Mouse (Mus musculus) heart, adult 2 months (tissue): Measurements from ENCODE around the gene Slc22a20. TPM values are rescaled to one million over a fixed set of nuclear protein-coding genes. Genes with fewer than 3 reads are reported as not detected.

Experiments
- DNase-seq, 2 experiments: peaks; one replicate each; pipeline ENCODE4 v3.0.0; 2021
- H3K27ac ChIP-seq: fragments of 200-600 bp; 2 replicates; pipeline ENCODE4 v1.8.1; 2022
- H3K27me3 ChIP-seq: fragments of 200-500 bp; 2 replicates; pipeline ENCODE4 v1.6.1; 2012; ENCODE audit warnings: mild to moderate bottlenecking, low read length, inconsistent platforms, mixed read lengths; ENCODE audit not compliant: control insufficient read depth, insufficient read depth
- H3K36me3 ChIP-seq: fragments of 200-500 bp; 2 replicates; pipeline ENCODE4 v1.6.1; 2012; ENCODE audit warnings: low read length, inconsistent platforms; ENCODE audit not compliant: control insufficient read depth, insufficient read depth
- H3K4me1 ChIP-seq: fragments of 200-500 bp; 2 replicates; pipeline ENCODE4 v1.6.1; 2011; ENCODE audit warnings: low read length; ENCODE audit not compliant: control insufficient read depth, insufficient read depth
- H3K4me3 ChIP-seq: fragments of 200-600 bp; 2 replicates; pipeline ENCODE4 v1.8.1; 2022
- H3K79me2 ChIP-seq: fragments of 200-500 bp; replicated peaks from 2 replicates; pipeline ENCODE4 v1.6.1; 2012; ENCODE audit warnings: mild to moderate bottlenecking, inconsistent platforms, low read length, moderate library complexity, mixed read lengths; ENCODE audit not compliant: control insufficient read depth, insufficient read depth
- H3K9ac ChIP-seq: fragments of 200-500 bp; 2 replicates; pipeline ENCODE4 v1.6.1; 2012; ENCODE audit warnings: low read depth, mild to moderate bottlenecking, control low read depth, inconsistent platforms, low read length, mixed read lengths
- CTCF ChIP-seq: fragments of 200-600 bp; IDR thresholded peaks from 2 replicates; pipeline ENCODE4 v1.8.1; 2022; ENCODE audit warnings: antibody characterized with exemption, mild to moderate bottlenecking, moderate library complexity
- EP300 ChIP-seq: fragments of 200-500 bp; IDR thresholded peaks from 2 replicates; pipeline ENCODE4 v1.6.1; 2011; ENCODE audit warnings: low read depth, low read length, control low read depth; ENCODE audit not compliant: insufficient read depth
- POLR2A ChIP-seq: fragments of 200-500 bp; IDR thresholded peaks from 2 replicates; pipeline ENCODE4 v1.6.1; 2011; ENCODE audit warnings: mild to moderate bottlenecking, low read depth, low read length, control low read depth; ENCODE audit not compliant: insufficient read depth
- whole genome bisulfite sequencing: fragments of 180-500 bp; shearing (Covaris S2); methylation state at CpG from one replicate; pipeline ENCODE4 v1.1.7; 2018; 5-methylcytosine and 5-hydroxymethylcytosine counted together
- intact Hi-C: fragments of 180-260 bp; cut with DNase I; formaldehyde crosslinking; loops from one replicate; pipeline ENCODE4 v1.15.1; 2025
- polyA plus RNA-seq: library from polyadenylated mRNA; depleted of rRNA; stranded (reverse); fragments of >200 nt; gene quantifications from 2 replicates; pipeline ENCODE4 v1.2.3, GENCODE M21; 2012; rRNA removed
- total RNA-seq, 2 experiments: library from RNA; stranded (reverse); gene quantifications; 2 replicates each; pipeline ENCODE4 v1.2.3; 2021

The Slc22a20 gene
- total and polyA plus RNA-seq, 3 experiments, result not detected

DNA sequence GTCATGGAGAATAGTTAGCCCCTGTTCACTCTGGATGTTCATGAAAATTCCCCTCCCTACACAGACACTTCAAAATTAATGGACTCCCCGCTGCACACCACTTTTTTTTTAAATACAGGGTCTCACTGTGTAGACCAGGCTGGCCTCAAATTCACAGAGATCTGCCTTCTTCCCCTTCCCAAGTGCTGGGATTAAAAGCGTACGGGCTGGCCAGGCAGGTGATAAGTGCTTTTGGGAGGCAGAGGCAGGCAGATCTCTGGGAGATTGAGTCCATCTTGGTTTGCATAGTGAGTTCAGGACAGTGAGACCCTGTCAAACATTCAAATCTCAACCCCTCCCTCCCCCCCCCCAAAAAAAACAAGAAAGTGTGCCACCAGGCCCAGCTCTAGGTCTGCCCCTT is 63.0 kb downstream of the Slc22a20 start:
- TF ChIP-seq EP300, result no peak
- no peak for TF ChIP-seq POLR2A
- no peak for TF ChIP-seq CTCF
- Histone ChIP-seq H3K4me3 (peak overlapping the region; percentile 80), H3K36me3 (no peaks in the 10 kb centered on the region; the same call in 1 of the 2 replicates), H3K9ac (peak overlapping the region; percentile 10), H3K4me1 (peaks cover 12% of the 10 kb centered on the region), H3K27ac (peak overlapping the region; percentile 98), H3K27me3 (no peaks in the 10 kb centered on the region), H3K79me2 (0 out of 2 replicates have a peak, but pooled peaks cover 5% of the 10 kb centered on the region)
- 74% methylated on average over 3 of the region's 3 CpGs for WGBS
- intact Hi-C loops, result loop anchor here (2.0 kb wide), 1 partner anchor 92 kb away; the partner anchor contains the start of gene Capn1
- DNase-seq, result no peak

DNA sequence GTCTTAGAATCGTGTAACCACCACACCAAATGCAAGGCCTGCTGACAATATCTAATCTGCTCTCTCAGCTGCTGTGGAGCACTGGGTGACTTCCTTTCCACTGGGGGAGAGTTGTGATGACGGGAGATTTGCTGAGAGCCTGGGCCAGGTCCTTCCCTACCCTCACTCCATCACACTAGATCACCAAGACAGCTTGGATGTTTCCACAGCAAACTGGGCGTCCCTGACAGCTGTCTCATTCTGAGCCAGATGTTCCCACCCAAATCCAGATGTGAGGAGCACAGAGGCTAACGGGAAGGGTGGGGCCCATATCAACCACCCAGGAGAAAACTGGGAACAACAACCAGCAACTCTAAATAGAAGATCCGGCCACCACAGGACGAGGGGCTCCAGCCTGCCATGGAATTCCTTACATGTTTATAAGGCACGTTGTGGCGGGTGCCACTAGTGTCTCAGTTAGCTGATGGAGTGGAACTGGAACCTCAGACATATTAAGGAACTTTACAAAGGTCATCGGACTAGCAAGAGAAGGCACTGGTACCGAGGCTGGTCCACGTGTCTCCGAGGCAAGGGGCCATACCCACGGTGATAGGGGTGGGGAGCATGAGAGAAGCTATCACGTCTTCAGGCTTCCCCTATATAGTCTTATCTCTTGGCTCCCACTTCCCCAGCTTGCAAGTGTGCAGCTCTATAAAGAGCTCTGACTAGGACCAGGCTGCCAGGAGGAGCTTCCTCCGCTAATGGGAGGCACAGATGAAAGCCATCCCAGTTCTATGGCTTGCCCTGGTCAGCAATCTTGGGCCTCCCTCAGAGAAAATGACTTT is 63.6 kb downstream of the Slc22a20 start:
- peak; percentile 63 to 77 for DNase-seq
- H3K4me1 ChIP-seq, result peaks cover 12% of the 10 kb centered on the region
- no peaks in the 10 kb centered on the region for H3K27me3 ChIP-seq
- intact Hi-C loops, result loop anchor here (2.0 kb wide), 1 partner anchor 92 kb away; the partner anchor contains the start of gene Capn1
- H3K4me3 ChIP-seq, result peak overlapping the region; percentile 40
- no peaks in the 10 kb centered on the region; the same call in 1 of the 2 replicates for H3K36me3 ChIP-seq
- peak overlapping the region; percentile 98 for H3K27ac ChIP-seq
- peaks cover 5% of the 10 kb centered on the region; the same call in 1 of the 2 replicates for H3K79me2 ChIP-seq
- TF ChIP-seq CTCF, result no peak
- peak; percentile 96 for TF ChIP-seq EP300
- peak; percentile 54; the same call in 1 of the 2 replicates for TF ChIP-seq POLR2A
- H3K9ac ChIP-seq, result peak overlapping the region; percentile 30
- WGBS, result 26% methylated on average over 15 of the region's 15 CpGs

DNA sequence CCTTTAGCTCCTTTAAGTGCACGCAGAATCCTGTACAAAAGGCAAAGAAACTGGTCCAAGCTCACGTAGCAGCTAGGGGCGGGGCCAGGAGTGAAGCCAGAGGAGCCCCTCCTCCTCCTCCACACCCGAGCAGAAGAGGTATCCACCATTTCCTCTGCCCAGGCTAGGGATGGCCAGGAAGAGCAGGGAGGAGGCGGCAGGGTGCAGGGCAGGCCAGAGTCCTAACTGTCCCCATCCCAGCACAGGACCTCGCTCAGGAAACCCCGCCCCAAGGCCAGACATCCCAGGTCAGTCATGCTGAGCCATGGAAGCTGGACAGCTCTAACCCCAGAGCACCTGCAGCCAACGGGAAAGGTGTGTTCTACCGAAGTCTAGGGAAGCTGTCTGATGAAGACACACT is 64.2 kb downstream of the Slc22a20 start:
- WGBS, result 24% methylated on average over 9 of the region's 9 CpGs
- peak overlapping the region; percentile 30 for H3K9ac ChIP-seq
- H3K79me2 ChIP-seq, result peaks cover 7% of the 10 kb centered on the region; the same call in 1 of the 2 replicates
- peak overlapping the region; percentile 40 for H3K4me3 ChIP-seq
- no peaks in the 10 kb centered on the region for H3K27me3 ChIP-seq
- TF ChIP-seq CTCF (no peak), POLR2A (no peak; the same call in 1 of the 2 replicates), EP300 (peak; percentile 73; the same call in 1 of the 2 replicates)
- peaks cover 12% of the 10 kb centered on the region for H3K4me1 ChIP-seq
- H3K36me3 ChIP-seq, result peaks cover 2% of the 10 kb centered on the region
- intact Hi-C loops, result loop anchor here (2.0 kb wide), 1 partner anchor 93 kb away; the partner anchor contains the start of gene Capn1
- H3K27ac ChIP-seq, result peak overlapping the region; percentile 98
- DNase-seq, result peak; percentile 63 to 64

Other genes with a start within 250 kb of the Slc22a20 start
- gene Ltbp3, start 245.2 kb downstream of the Slc22a20 start, total RNA-seq, result 10 to 100 TPM; 30.7 to 34.2 TPM
- 61.3 and 61.5 TPM in 2 replicates for gene Ltbp3, start 245.2 kb downstream of the Slc22a20 start, polyA plus RNA-seq
- 10 to 100 TPM; 57.2 to 70.0 TPM for gene Scyl1, start 214.7 kb downstream of the Slc22a20 start, total RNA-seq
- 95.6 and 113 TPM in 2 replicates for gene Scyl1, start 214.7 kb downstream of the Slc22a20 start, polyA plus RNA-seq
- 1 to 10 TPM; 7.7 to 8.4 TPM for gene Frmd8, start 110.9 kb downstream of the Slc22a20 start, total RNA-seq
- 7.0 and 9.3 TPM in 2 replicates for gene Frmd8, start 110.9 kb downstream of the Slc22a20 start, polyA plus RNA-seq
- gene Slc25a45, start 108.3 kb downstream of the Slc22a20 start, total RNA-seq, result 1 to 10 TPM; 2.8 TPM
- gene Slc25a45, start 108.3 kb downstream of the Slc22a20 start, polyA plus RNA-seq, result 7.9 and 8.2 TPM in 2 replicates
- under 1 TPM; 0.14 to 0.47 TPM for gene Tigd3, start 92.0 kb downstream of the Slc22a20 start, total RNA-seq
- 0.25 and 0.67 TPM in 2 replicates for gene Tigd3, start 92.0 kb downstream of the Slc22a20 start, polyA plus RNA-seq
- 10 to 100 TPM; 82.3 to 83.5 TPM for gene Dpf2, start 73.1 kb downstream of the Slc22a20 start, total RNA-seq
- gene Dpf2, start 73.1 kb downstream of the Slc22a20 start, polyA plus RNA-seq, result 71.8 and 104 TPM in 2 replicates
- 1 to 10 TPM; 8.0 to 8.4 TPM for gene Cdc42ep2, start 61.3 kb downstream of the Slc22a20 start, total RNA-seq
- 11.7 and 19.0 TPM in 2 replicates for gene Cdc42ep2, start 61.3 kb downstream of the Slc22a20 start, polyA plus RNA-seq
- gene Pola2, start 21.9 kb downstream of the Slc22a20 start, total RNA-seq, result 10 to 100 TPM in 1 of 2 experiments, 1 to 10 TPM in 1; 8.6 to 10.9 TPM
- 27.9 and 38.7 TPM in 2 replicates for gene Pola2, start 21.9 kb downstream of the Slc22a20 start, polyA plus RNA-seq
- 10 to 100 TPM; 26.4 to 26.8 TPM for gene Capn1, start 29.8 kb upstream of the Slc22a20 start, total RNA-seq
- 21.5 and 26.2 TPM in 2 replicates for gene Capn1, start 29.8 kb upstream of the Slc22a20 start, polyA plus RNA-seq
- 10 to 100 TPM; 21.3 to 24.2 TPM for gene Syvn1, start 60.4 kb upstream of the Slc22a20 start, total RNA-seq
- gene Syvn1, start 60.4 kb upstream of the Slc22a20 start, polyA plus RNA-seq, result 17.1 and 23.1 TPM in 2 replicates
- 10 to 100 TPM; 37.1 to 39.0 TPM for gene Mrpl49, start 71.6 kb upstream of the Slc22a20 start, total RNA-seq
- 23.5 and 33.0 TPM in 2 replicates for gene Mrpl49, start 71.6 kb upstream of the Slc22a20 start, polyA plus RNA-seq
- gene Fau, start 71.7 kb upstream of the Slc22a20 start, total RNA-seq, result 100 to 1,000 TPM; 550 to 636 TPM
- 265 and 386 TPM in 2 replicates for gene Fau, start 71.7 kb upstream of the Slc22a20 start, polyA plus RNA-seq
- 10 to 100 TPM in 1 of 2 experiments, 1 to 10 TPM in 1; 9.9 to 13.4 TPM for gene Znhit2, start 75.0 kb upstream of the Slc22a20 start, total RNA-seq
- gene Znhit2, start 75.0 kb upstream of the Slc22a20 start, polyA plus RNA-seq, result 12.3 and 14.4 TPM in 2 replicates
- gene Tm7sf2, start 82.2 kb upstream of the Slc22a20 start, total RNA-seq, result 1 to 10 TPM; 2.7 to 3.7 TPM
- 9.3 and 11.9 TPM in 2 replicates for gene Tm7sf2, start 82.2 kb upstream of the Slc22a20 start, polyA plus RNA-seq
- gene Vps51, start 91.1 kb upstream of the Slc22a20 start, total RNA-seq, result 10 to 100 TPM; 19.1 to 22.0 TPM
- 35.1 and 39.0 TPM in 2 replicates for gene Vps51, start 91.1 kb upstream of the Slc22a20 start, polyA plus RNA-seq
- not detected for gene Tmem262, start 93.9 kb upstream of the Slc22a20 start, total RNA-seq
- not detected in 2 replicates for gene Tmem262, start 93.9 kb upstream of the Slc22a20 start, polyA plus RNA-seq
- not detected for gene Gm28374, start 96.1 kb upstream of the Slc22a20 start, total RNA-seq
- not detected in 2 replicates for gene Gm28374, start 96.1 kb upstream of the Slc22a20 start, polyA plus RNA-seq
- 10 to 100 TPM; 13.8 to 15.6 TPM for gene Zfpl1, start 98.8 kb upstream of the Slc22a20 start, total RNA-seq
- 47.5 and 50.7 TPM in 2 replicates for gene Zfpl1, start 98.8 kb upstream of the Slc22a20 start, polyA plus RNA-seq
- not detected for gene Cdca5, start 98.8 kb upstream of the Slc22a20 start, total RNA-seq
- gene Cdca5, start 98.8 kb upstream of the Slc22a20 start, polyA plus RNA-seq, result 0.09 and 0.27 TPM in 2 replicates
- gene AC131692.1, start 108.3 kb upstream of the Slc22a20 start, total RNA-seq, result not detected
- not detected in 2 replicates for gene AC131692.1, start 108.3 kb upstream of the Slc22a20 start, polyA plus RNA-seq
- gene Naaladl1, start 119.6 kb upstream of the Slc22a20 start, total RNA-seq, result not detected
- gene Naaladl1, start 119.6 kb upstream of the Slc22a20 start, polyA plus RNA-seq, result not detected in 2 replicates
- gene Sac3d1, start 132.5 kb upstream of the Slc22a20 start, total RNA-seq, result 10 to 100 TPM in 1 of 2 experiments, 1 to 10 TPM in 1; 8.7 to 10.3 TPM
- 13.1 and 15.4 TPM in 2 replicates for gene Sac3d1, start 132.5 kb upstream of the Slc22a20 start, polyA plus RNA-seq
- 10 to 100 TPM; 14.1 to 16.6 TPM for gene Snx15, start 142.2 kb upstream of the Slc22a20 start, total RNA-seq
- gene Snx15, start 142.2 kb upstream of the Slc22a20 start, polyA plus RNA-seq, result 22.0 and 29.5 TPM in 2 replicates
- gene Batf2, start 154.8 kb upstream of the Slc22a20 start, total RNA-seq, result 1 to 10 TPM in 1 of 2 experiments, under 1 TPM in 1; 0.98 to 1.6 TPM
- 2.3 and 3.2 TPM in 2 replicates for gene Batf2, start 154.8 kb upstream of the Slc22a20 start, polyA plus RNA-seq
- gene Arl2, start 155.4 kb upstream of the Slc22a20 start, total RNA-seq, result 10 to 100 TPM; 62.1 to 72.9 TPM
- gene Arl2, start 155.4 kb upstream of the Slc22a20 start, polyA plus RNA-seq, result 153 and 155 TPM in 2 replicates
- not detected for gene Majin, start 198.2 kb upstream of the Slc22a20 start, total RNA-seq
- gene Majin, start 198.2 kb upstream of the Slc22a20 start, polyA plus RNA-seq, result 0.20 and 0.23 TPM in 2 replicates
- gene Gpha2, start 240.2 kb upstream of the Slc22a20 start, total RNA-seq, result not detected
- 0.27 TPM in 1 of 2 replicates, not detected in the other for gene Gpha2, start 240.2 kb upstream of the Slc22a20 start, polyA plus RNA-seq
- 10 to 100 TPM; 34.8 to 35.1 TPM for gene Ppp2r5b, start 249.7 kb upstream of the Slc22a20 start, total RNA-seq
- gene Ppp2r5b, start 249.7 kb upstream of the Slc22a20 start, polyA plus RNA-seq, result 36.8 and 40.6 TPM in 2 replicates